Mouse (Mus musculus): ENCODE data around the gene Slc7a6. TPM values are rescaled to one million over a fixed set of nuclear protein-coding genes. Genes with fewer than 3 reads are reported as not detected.

Slc7a6 gene
- 22.4 and 22.6 TPM in 2 replicates for polyA plus RNA-seq (2012; rRNA removed)

- no peaks in the 10 kb centered on the region for H3K27me3 ChIP-seq (ENCODE audit: control insufficient read depth, insufficient read depth, low read length)
- DNase-seq (ENCODE audit: low read depth in 1 of 2, low spot score in 2 of 2): peak; percentile 70 to 90
- peak within 1 kb of the TSS; percentile 98 for H3K4me3 ChIP-seq (ENCODE audit: extremely low read depth, insufficient read depth, insufficient read length)
- peak within 1 kb of the TSS; percentile 82 for H3K27ac ChIP-seq (ENCODE audit: insufficient read depth, low read length)
- H3K4me1 ChIP-seq (ENCODE audit: control insufficient read depth, insufficient read depth, insufficient read length): no peaks in the 10 kb centered on the region
- 1% methylated on average over 55 of the region's 59 CpGs for WGBS
- TF ChIP-seq CTCF (IDR thresholded peaks at IDR 0.05; ENCODE audit: extremely low read depth, insufficient read depth, insufficient read length, insufficient replicate concordance) (no peak), POLR2A (IDR thresholded peaks at IDR 0.05; ENCODE audit: low read depth, low read length) (peak; percentile 46)
- H3K36me3 ChIP-seq (ENCODE audit: control insufficient read depth, insufficient read depth, low read length): peaks cover 4% of the 10 kb centered on the region
These were observed at the start of gene Slc7a6 for GRCm38 (mm10) chr8:106168356-106169016. TSS of gene Slc7a6 (plus strand) at chr8:106168857.

DNA sequence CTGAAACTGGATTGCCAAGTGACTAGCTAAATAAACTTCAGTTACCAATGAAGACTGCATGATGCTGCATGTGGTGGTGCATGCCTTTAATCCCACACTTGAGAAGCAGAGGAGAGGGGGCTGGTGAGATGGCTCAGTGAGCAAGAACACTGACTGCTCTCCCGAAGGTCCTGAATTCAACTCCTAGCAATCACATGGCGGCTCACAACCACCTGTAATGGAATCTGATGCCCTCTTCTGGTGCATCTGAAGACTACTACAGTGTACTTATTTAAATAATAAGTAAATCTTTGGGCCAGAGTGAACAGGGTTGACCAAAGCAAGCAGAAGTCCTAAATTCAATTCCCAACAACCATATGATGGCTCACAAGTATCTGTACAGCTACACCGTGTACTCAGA, 45.2 kb upstream of the Slc7a6 start:
- no peak overlapping the region for H3K4me3 ChIP-seq (ENCODE audit: extremely low read depth, insufficient read depth, insufficient read length)
- no peaks in the 10 kb centered on the region for H3K27me3 ChIP-seq (ENCODE audit: control insufficient read depth, insufficient read depth, low read length)
- DNase-seq (ENCODE audit: low read depth in 1 of 2, low spot score in 2 of 2): no peak
- H3K36me3 ChIP-seq (ENCODE audit: control insufficient read depth, insufficient read depth, low read length): peaks cover 25% of the 10 kb centered on the region
- H3K4me1 ChIP-seq (ENCODE audit: control insufficient read depth, insufficient read depth, insufficient read length): no peaks in the 10 kb centered on the region
- 89% methylated on average over 3 of the region's 3 CpGs for WGBS
- TF ChIP-seq POLR2A (IDR thresholded peaks at IDR 0.05; ENCODE audit: low read depth, low read length): no peak
- no peak for TF ChIP-seq CTCF (IDR thresholded peaks at IDR 0.05; ENCODE audit: extremely low read depth, insufficient read depth, insufficient read length, insufficient replicate concordance)
- H3K27ac ChIP-seq (ENCODE audit: insufficient read depth, low read length): no peak overlapping the region

- no peak for TF ChIP-seq POLR2A (IDR thresholded peaks at IDR 0.05; ENCODE audit: low read depth, low read length)
- Histone ChIP-seq H3K4me1 (ENCODE audit: control insufficient read depth, insufficient read depth, insufficient read length) (no peaks in the 10 kb centered on the region), H3K36me3 (ENCODE audit: control insufficient read depth, insufficient read depth, low read length) (peaks cover 33% of the 10 kb centered on the region), H3K4me3 (ENCODE audit: extremely low read depth, insufficient read depth, insufficient read length) (no peak overlapping the region), H3K27ac (ENCODE audit: insufficient read depth, low read length) (no peak overlapping the region), H3K27me3 (ENCODE audit: control insufficient read depth, insufficient read depth, low read length) (no peaks in the 10 kb centered on the region)
- DNase-seq (ENCODE audit: low read depth in 1 of 2, low spot score in 2 of 2): no peak
- 93% methylated on average over 1 of the region's 1 CpGs for WGBS
These were observed 42.6 kb upstream of the Slc7a6 start for GRCm38 (mm10) chr8:106126055-106126454.

- Histone ChIP-seq H3K27ac (ENCODE audit: insufficient read depth, low read length) (no peak overlapping the region), H3K4me1 (ENCODE audit: control insufficient read depth, insufficient read depth, insufficient read length) (no peaks in the 10 kb centered on the region), H3K36me3 (ENCODE audit: control insufficient read depth, insufficient read depth, low read length) (peaks cover 38% of the 10 kb centered on the region), H3K4me3 (ENCODE audit: extremely low read depth, insufficient read depth, insufficient read length) (no peak overlapping the region), H3K27me3 (ENCODE audit: control insufficient read depth, insufficient read depth, low read length) (no peaks in the 10 kb centered on the region)
- WGBS: 79% methylated on average over 3 of the region's 3 CpGs
- TF ChIP-seq CTCF (IDR thresholded peaks at IDR 0.05; ENCODE audit: extremely low read depth, insufficient read depth, insufficient read length, insufficient replicate concordance) (no peak), POLR2A (IDR thresholded peaks at IDR 0.05; ENCODE audit: low read depth, low read length) (no peak)
- DNase-seq (ENCODE audit: low read depth in 1 of 2, low spot score in 2 of 2): no peak
These were observed 41.6 kb upstream of the Slc7a6 start for GRCm38 (mm10) chr8:106127054-106127453.

DNA sequence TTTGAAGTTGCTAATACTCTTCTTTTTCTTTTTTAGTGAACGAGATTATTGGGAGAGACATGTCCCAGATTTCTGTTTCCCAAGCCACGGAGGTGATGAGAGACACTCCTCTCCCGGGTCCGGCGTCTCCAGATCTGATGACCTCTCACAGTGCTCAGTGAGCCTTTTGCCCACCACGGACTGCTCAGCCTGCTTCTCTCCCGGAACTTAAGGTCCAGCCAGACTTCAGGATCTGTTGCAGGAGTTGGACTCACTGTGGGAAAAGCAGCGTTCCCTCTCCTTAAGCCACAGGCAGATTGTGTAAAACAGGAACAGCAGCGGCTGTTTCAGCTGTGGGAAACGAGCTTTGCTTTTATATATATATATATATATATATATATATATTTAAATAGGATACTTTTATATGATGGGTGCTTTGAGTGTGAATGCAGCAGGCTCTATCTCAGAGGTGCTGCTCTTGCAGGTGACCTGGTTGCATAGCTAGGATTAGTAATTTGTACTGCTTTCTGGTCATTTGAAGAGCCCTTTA, 40.7 kb upstream of the Slc7a6 start:
- no peaks in the 10 kb centered on the region for H3K27me3 ChIP-seq (ENCODE audit: control insufficient read depth, insufficient read depth, low read length)
- no peak for DNase-seq (ENCODE audit: low read depth in 1 of 2, low spot score in 2 of 2)
- H3K36me3 ChIP-seq (ENCODE audit: control insufficient read depth, insufficient read depth, low read length): peaks cover 45% of the 10 kb centered on the region
- no peak for TF ChIP-seq CTCF (IDR thresholded peaks at IDR 0.05; ENCODE audit: extremely low read depth, insufficient read depth, insufficient read length, insufficient replicate concordance)
- TF ChIP-seq POLR2A (IDR thresholded peaks at IDR 0.05; ENCODE audit: low read depth, low read length): no peak
- WGBS: 95% methylated on average over 10 of the region's 10 CpGs
- H3K4me3 ChIP-seq (ENCODE audit: extremely low read depth, insufficient read depth, insufficient read length): no peak overlapping the region
- no peaks in the 10 kb centered on the region for H3K4me1 ChIP-seq (ENCODE audit: control insufficient read depth, insufficient read depth, insufficient read length)
- no peak overlapping the region for H3K27ac ChIP-seq (ENCODE audit: insufficient read depth, low read length)

DNA sequence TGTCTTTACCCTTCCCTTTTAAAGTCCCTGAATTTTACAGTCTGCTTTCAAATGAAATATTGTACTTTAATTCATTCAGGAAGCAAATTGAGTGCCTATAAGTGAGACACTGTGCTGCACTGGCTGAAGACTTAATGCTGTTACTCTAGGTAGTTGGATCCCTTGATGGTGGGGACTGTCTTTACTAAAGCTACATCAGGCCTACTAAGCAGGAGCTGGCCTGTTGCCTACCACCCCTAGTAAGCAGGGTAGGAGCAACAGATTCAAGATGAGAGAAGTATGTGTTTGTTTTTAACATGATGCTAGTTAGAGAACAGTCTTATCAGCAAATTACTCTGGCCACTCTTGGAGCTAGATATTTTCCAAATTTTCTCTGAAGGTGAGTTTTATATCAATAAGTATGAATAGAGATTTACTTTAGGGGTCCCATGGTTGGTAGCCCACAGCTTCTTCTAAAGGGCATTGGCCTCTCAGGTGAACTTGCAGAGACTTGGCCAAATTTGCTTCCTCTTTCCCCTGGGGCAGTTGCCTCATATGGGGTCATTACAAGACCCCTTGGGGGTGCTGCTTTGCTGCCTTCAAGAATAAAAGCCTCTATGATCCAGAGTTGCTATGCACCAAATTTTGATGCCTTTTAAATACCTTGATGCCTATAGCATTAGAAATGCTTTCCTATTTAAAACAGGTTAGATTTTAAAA, 39.3 kb upstream of the Slc7a6 start:
- TF ChIP-seq POLR2A (IDR thresholded peaks at IDR 0.05; ENCODE audit: low read depth, low read length) (no peak), CTCF (IDR thresholded peaks at IDR 0.05; ENCODE audit: extremely low read depth, insufficient read depth, insufficient read length, insufficient replicate concordance) (no peak)
- no peaks in the 10 kb centered on the region for H3K27me3 ChIP-seq (ENCODE audit: control insufficient read depth, insufficient read depth, low read length)
- no peak for DNase-seq (ENCODE audit: low read depth in 1 of 2, low spot score in 2 of 2)
- H3K36me3 ChIP-seq (ENCODE audit: control insufficient read depth, insufficient read depth, low read length): peaks cover 44% of the 10 kb centered on the region
- H3K27ac ChIP-seq (ENCODE audit: insufficient read depth, low read length): no peak overlapping the region
- H3K4me1 ChIP-seq (ENCODE audit: control insufficient read depth, insufficient read depth, insufficient read length): no peaks in the 10 kb centered on the region
- H3K4me3 ChIP-seq (ENCODE audit: extremely low read depth, insufficient read depth, insufficient read length): no peak overlapping the region

DNA sequence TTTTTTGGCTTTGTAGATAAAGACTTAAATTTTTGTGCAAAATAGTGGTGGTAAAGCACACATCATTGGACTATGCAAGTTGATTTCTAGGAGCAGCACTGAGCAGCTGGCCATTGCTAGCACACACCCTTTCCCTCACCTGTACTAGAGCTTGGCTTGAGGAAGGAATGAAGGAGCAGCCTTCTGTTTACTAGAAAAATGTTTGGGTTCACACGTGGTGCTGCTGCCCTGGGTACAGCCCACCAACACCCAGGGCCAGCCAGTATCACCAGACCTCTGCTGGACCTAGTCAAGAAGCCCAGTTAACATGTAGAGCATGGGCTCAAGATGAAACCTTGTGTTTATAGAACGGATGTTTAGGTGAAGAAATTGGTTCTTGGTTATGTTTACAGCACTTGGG, 38.7 kb upstream of the Slc7a6 start:
- Histone ChIP-seq H3K36me3 (ENCODE audit: control insufficient read depth, insufficient read depth, low read length) (peaks cover 41% of the 10 kb centered on the region), H3K27me3 (ENCODE audit: control insufficient read depth, insufficient read depth, low read length) (no peaks in the 10 kb centered on the region), H3K4me3 (ENCODE audit: extremely low read depth, insufficient read depth, insufficient read length) (no peak overlapping the region), H3K27ac (ENCODE audit: insufficient read depth, low read length) (no peak overlapping the region), H3K4me1 (ENCODE audit: control insufficient read depth, insufficient read depth, insufficient read length) (no peaks in the 10 kb centered on the region)
- TF ChIP-seq CTCF (IDR thresholded peaks at IDR 0.05; ENCODE audit: extremely low read depth, insufficient read depth, insufficient read length, insufficient replicate concordance) (no peak), POLR2A (IDR thresholded peaks at IDR 0.05; ENCODE audit: low read depth, low read length) (no peak)
- no peak for DNase-seq (ENCODE audit: low read depth in 1 of 2, low spot score in 2 of 2)
- WGBS: 76% methylated on average over 2 of the region's 2 CpGs
